28 mouse cellular contexts compared by ENCODE assay signal in genomic region chr6:8583892-8584291, GRCm38 (mm10).
DNase-seq lines count a peak whose midpoint lies in the region; ATAC-seq and TF ChIP-seq lines count a peak whose summit lies in the region.
"Had no signal": no experiment of that assay in that cellular context is flagged by ENCODE, and none has a peak within 500 bp of the region (broad histone marks: within the 10 kb centered on the region; RNA-seq: fewer than 3 reads in every experiment).

No protein-coding gene starts in this region.

- no peak overlapping the region for H3ac ChIP-seq in C2C12 (ENCODE audit: control insufficient read depth, insufficient read length, low read depth)

- 93% methylated on average over 3 of the region's 3 CpGs for WGBS in forebrain, embryonic 16.5 days

- no peaks in the 10 kb centered on the region for H3K36me3 ChIP-seq in C2C12 (ENCODE audit: control insufficient read depth, insufficient read depth)
- H3K36me3 ChIP-seq in forebrain, embryonic 16.5 days (ENCODE audit: control insufficient read depth, insufficient read depth): no peaks in the 10 kb centered on the region
- H3K36me3 ChIP-seq: heart, embryonic 15.5 days; intestine, embryonic 15.5 days had no signal

- no peaks in the 10 kb centered on the region for H3K4me1 ChIP-seq in forebrain, embryonic 16.5 days (replicated peaks; ENCODE audit: control insufficient read depth, insufficient read depth, low read length)
- H3K4me1 ChIP-seq: embryonic facial prominence, embryonic 12.5 days; embryonic facial prominence, embryonic 15.5 days; heart, embryonic 12.5 days; heart, embryonic 15.5 days; hindbrain, embryonic 10.5 days; hindbrain, embryonic 13.5 days; intestine, embryonic 15.5 days had no signal

- no peak overlapping the region for H3K4me2 ChIP-seq in forebrain, embryonic 16.5 days (ENCODE audit: low read length)
- H3K4me2 ChIP-seq: embryonic facial prominence, embryonic 12.5 days; embryonic facial prominence, embryonic 15.5 days; heart, embryonic 12.5 days; heart, embryonic 15.5 days; hindbrain, embryonic 13.5 days; intestine, embryonic 15.5 days had no signal

- no peaks in the 10 kb centered on the region for H3K79me2 ChIP-seq in C2C12 (ENCODE audit: control insufficient read depth, insufficient read depth)

- peak; percentile 30; the same call in 1 of the 2 replicates for ATAC-seq in megakaryocyte-erythroid progenitor cell, adult 5-6 weeks (replicated peaks; ENCODE audit: low FRiP score, low TSS enrichment, poor library complexity, severe bottlenecking)
- ATAC-seq in forebrain, embryonic 16.5 days: no peak
- ATAC-seq: forebrain, embryonic 14.5 days; hindbrain, embryonic 16.5 days; intestine, embryonic 15.5 days; Patski had no signal

- H3K27ac ChIP-seq in forebrain, embryonic 16.5 days (ENCODE audit: low read length): no peak overlapping the region
- H3K27ac ChIP-seq: embryonic facial prominence, embryonic 12.5 days; embryonic facial prominence, embryonic 15.5 days; heart, embryonic 15.5 days; hindbrain, embryonic 10.5 days; hindbrain, embryonic 13.5 days; intestine, embryonic 15.5 days had no signal

- no peaks in the 10 kb centered on the region for H3K27me3 ChIP-seq in C2C12 (ENCODE audit: control insufficient read depth, insufficient read depth, insufficient read length)
- no peaks in the 10 kb centered on the region for H3K27me3 ChIP-seq in forebrain, embryonic 16.5 days (replicated peaks; ENCODE audit: control insufficient read depth, insufficient read depth, low read length)
- H3K27me3 ChIP-seq: embryonic facial prominence, embryonic 12.5 days; embryonic facial prominence, embryonic 15.5 days; heart, embryonic 12.5 days; heart, embryonic 15.5 days; hindbrain, embryonic 13.5 days; intestine, embryonic 15.5 days; Patski had no signal

- no peak for TF ChIP-seq CTCF in C2C12 (IDR thresholded peaks at IDR 0.05; ENCODE audit: control insufficient read depth, insufficient read depth, insufficient read length)

- H3K4me3 ChIP-seq in C2C12 (ENCODE audit: insufficient read depth, poor library complexity, severe bottlenecking): no peak overlapping the region
- H3K4me3 ChIP-seq in forebrain, embryonic 16.5 days (replicated peaks; ENCODE audit: low read length): no peak overlapping the region
- H3K4me3 ChIP-seq: embryonic facial prominence, embryonic 12.5 days; embryonic facial prominence, embryonic 15.5 days; heart, embryonic 12.5 days; heart, embryonic 15.5 days; hindbrain, embryonic 10.5 days; hindbrain, embryonic 13.5 days; intestine, embryonic 15.5 days had no signal

- H3K9ac ChIP-seq in forebrain, embryonic 16.5 days (replicated peaks; ENCODE audit: low read depth, low read length): no peak overlapping the region
- H3K9ac ChIP-seq: embryonic facial prominence, embryonic 12.5 days; embryonic facial prominence, embryonic 15.5 days; heart, embryonic 12.5 days; heart, embryonic 15.5 days; hindbrain, embryonic 13.5 days; intestine, embryonic 15.5 days had no signal

- no peaks in the 10 kb centered on the region for H3K79me3 ChIP-seq in C2C12 (ENCODE audit: low read depth)

- H3K9me3 ChIP-seq in forebrain, embryonic 16.5 days (ENCODE audit: control insufficient read depth, low read length): no peaks in the 10 kb centered on the region
- H3K9me3 ChIP-seq: embryonic facial prominence, embryonic 12.5 days; embryonic facial prominence, embryonic 15.5 days; heart, embryonic 12.5 days; heart, embryonic 15.5 days; hindbrain, embryonic 10.5 days; hindbrain, embryonic 13.5 days; intestine, embryonic 15.5 days had no signal

- DNase-seq in 3T3-L1 (ENCODE audit: low read depth, low spot score): peak; percentile 44
- peak; percentile 51 for DNase-seq in MEL-GATA-1-ER (ENCODE audit: extremely low read depth, low read depth)
- DNase-seq in kidney, postnatal 4 days: no peak
- no peak for DNase-seq in kidney, postnatal 25 days
- DNase-seq: adrenal gland, postnatal 10 days; adrenal gland, postnatal 36 days; cerebellum, adult 11 months; cerebellum, adult 2 months; cerebellum, adult 9-11 months; cerebellum, postnatal 25 days; gastrocnemius, postnatal 25 days; heart, adult 18-20 months; heart, postnatal 10 days; heart, postnatal 36 days; kidney, adult 11 months had no signal

TF ChIP-seq in C2C12, 6 proteins besides CTCF, POLR2A, EP300 and RAD21:
- TF ChIP-seq CEBPB (IDR thresholded peaks at IDR 0.05; ENCODE audit: low read depth) (no peak), MYOD1 (IDR thresholded peaks at IDR 0.05; ENCODE audit: control insufficient read depth, insufficient read length, low read depth) (peak; percentile 64)

Comparison
In these comparisons a context has a peak if more than half of its experiments do, and no peak if none do; other contexts are left out.
1. DNase-seq: peak in 3T3-L1 (single experiment) and MEL-GATA-1-ER (single experiment); none in kidney, postnatal 4 days (0 of 2) and kidney, postnatal 25 days (0 of 2).